Mouse (Mus musculus) thymus, adult 2 months (tissue): ENCODE data around the gene Zfp319. TPM values are rescaled to one million over a fixed set of nuclear protein-coding genes. Genes with fewer than 3 reads are reported as not detected.

Source experiments
- DNase-seq: peaks from one replicate; pipeline ENCODE4 v3.0.0; 2021
- H3K27ac ChIP-seq: fragments of 200-500 bp; 2 replicates; pipeline ENCODE4 v1.5.1; 2012; ENCODE audit warnings: low read length, control low read depth; ENCODE audit not compliant: control insufficient read depth, insufficient read depth
- H3K27me3 ChIP-seq: fragments of 200-500 bp; 2 replicates; pipeline ENCODE4 v1.6.1; 2012; ENCODE audit warnings: mild to moderate bottlenecking, low read length, moderate library complexity, mixed read lengths; ENCODE audit not compliant: control insufficient read depth, insufficient read depth
- H3K36me3 ChIP-seq: fragments of 200-500 bp; 2 replicates; pipeline ENCODE4 v1.6.1; 2012; ENCODE audit warnings: mild to moderate bottlenecking, low read length, moderate library complexity; ENCODE audit not compliant: control insufficient read depth, insufficient read depth
- H3K4me1 ChIP-seq: fragments of 200-500 bp; replicated peaks from 2 replicates; pipeline ENCODE4 v1.6.1; 2012; ENCODE audit warnings: low read length; ENCODE audit not compliant: control insufficient read depth, insufficient read depth
- H3K4me3 ChIP-seq: fragments of 200-500 bp; 2 replicates; pipeline ENCODE4 v1.5.1; 2012; ENCODE audit warnings: mild to moderate bottlenecking, low read length, control low read depth, moderate library complexity; ENCODE audit not compliant: control insufficient read depth, insufficient read depth
- CTCF ChIP-seq: fragments of 200-500 bp; IDR thresholded peaks from 2 replicates; pipeline ENCODE4 v1.5.1; 2012; ENCODE audit warnings: mild to moderate bottlenecking, control low read depth, low read length, moderate library complexity, borderline replicate concordance; ENCODE audit not compliant: control insufficient read depth, poor library complexity, insufficient read depth; ENCODE audit errors: extremely low read depth
- POLR2A ChIP-seq: fragments of 200-500 bp; IDR thresholded peaks from 2 replicates; pipeline ENCODE4 v1.6.1; 2012; ENCODE audit warnings: mild to moderate bottlenecking, low read length, control low read depth, moderate library complexity; ENCODE audit not compliant: control insufficient read depth, poor library complexity, insufficient read depth; ENCODE audit errors: extremely low read depth
- WGBS: fragments of 180-500 bp; shearing (Covaris S2); methylation state at CpG from one replicate; pipeline ENCODE4 v1.1.7; 2018; 5-methylcytosine and 5-hydroxymethylcytosine counted together
- polyA plus RNA-seq: library from polyadenylated mRNA; depleted of rRNA; stranded (reverse); fragments of >200 nt; gene quantifications from 2 replicates; pipeline ENCODE4 v1.2.3, GENCODE M21; 2012

Zfp319 gene
- polyA plus RNA-seq, 1 experiment, result 30.7 TPM

DNA sequence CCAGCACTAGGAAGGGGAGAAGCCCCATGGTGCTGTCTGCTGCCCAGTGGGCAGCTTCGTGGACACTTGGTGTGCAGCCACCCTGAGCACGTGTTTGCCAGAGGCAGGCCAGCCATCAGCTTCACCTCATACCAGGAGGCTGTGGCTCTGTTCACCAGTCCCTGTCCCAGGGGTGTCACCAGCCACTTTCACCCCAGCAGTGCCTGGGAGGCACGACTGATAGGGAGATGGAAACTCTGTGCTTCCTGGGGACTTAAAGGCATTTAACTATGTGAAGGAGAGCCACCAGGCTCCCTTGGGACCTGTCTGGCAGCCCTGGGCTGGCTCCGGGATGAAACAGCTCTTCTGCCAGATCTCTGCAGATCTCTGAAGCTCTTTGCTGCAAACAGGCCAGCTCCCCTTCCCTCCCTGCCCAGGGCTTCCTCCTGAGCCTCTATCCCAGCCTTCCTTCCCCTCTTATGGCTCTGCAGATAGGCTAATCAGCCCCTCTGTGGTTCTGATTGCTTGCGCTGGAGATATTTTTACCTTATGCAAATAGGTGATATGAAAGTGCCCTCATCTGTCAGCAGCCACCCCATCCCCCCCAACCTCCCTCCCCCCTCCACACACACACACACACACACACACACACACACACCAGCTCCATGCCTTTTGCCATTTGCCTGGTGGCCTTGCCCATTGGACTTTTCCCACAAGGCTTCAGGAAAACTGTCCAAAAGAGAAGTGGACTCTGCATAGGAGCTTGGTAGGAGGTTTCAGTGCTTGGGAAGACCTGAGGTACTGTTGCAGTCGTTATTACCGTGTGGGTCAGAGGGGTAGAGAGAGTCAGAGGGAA is 28.6 kb upstream of the Zfp319 start:
- no peak for DNase-seq
- no peak overlapping the region for H3K4me3 ChIP-seq
- 76% methylated on average over 7 of the region's 7 CpGs for WGBS
- no peak for TF ChIP-seq CTCF
- TF ChIP-seq POLR2A, result no peak
- H3K27ac ChIP-seq, result no peak overlapping the region
- H3K4me1 ChIP-seq, result no peaks in the 10 kb centered on the region
- H3K27me3 ChIP-seq, result no peaks in the 10 kb centered on the region
- no peaks in the 10 kb centered on the region for H3K36me3 ChIP-seq

GRCm38 (mm10) chr8:95358550-95359411 is 27.0 kb upstream of the Zfp319 start:
- no peaks in the 10 kb centered on the region for H3K27me3 ChIP-seq
- no peaks in the 10 kb centered on the region for H3K4me1 ChIP-seq
- no peak for TF ChIP-seq CTCF
- TF ChIP-seq POLR2A, result no peak
- H3K36me3 ChIP-seq, result no peaks in the 10 kb centered on the region
- WGBS, result 58% methylated on average over 8 of the region's 8 CpGs
- H3K4me3 ChIP-seq, result no peak overlapping the region
- no peak for DNase-seq
- no peak overlapping the region for H3K27ac ChIP-seq

GRCm38 (mm10) chr8:95354606-95355005 is 22.9 kb upstream of the Zfp319 start:
- Histone ChIP-seq H3K27me3 (peaks cover 6% of the 10 kb centered on the region), H3K36me3 (no peaks in the 10 kb centered on the region), H3K4me1 (peaks cover 17% of the 10 kb centered on the region; the same call in 1 of the 2 replicates), H3K4me3 (no peak overlapping the region), H3K27ac (no peak overlapping the region)
- 96% methylated on average over 2 of the region's 2 CpGs for WGBS
- no peak for DNase-seq
- TF ChIP-seq CTCF, result no peak
- no peak for TF ChIP-seq POLR2A

- DNase-seq, result no peak
- peaks cover 27% of the 10 kb centered on the region for H3K4me1 ChIP-seq
- H3K36me3 ChIP-seq, result no peaks in the 10 kb centered on the region
- H3K4me3 ChIP-seq, result peak overlapping the region; percentile 20
- 0 out of 2 replicates have a peak, but pooled peaks have one; percentile 16 for TF ChIP-seq CTCF
- TF ChIP-seq POLR2A, result no peak
- H3K27ac ChIP-seq, result no peak overlapping the region
- H3K27me3 ChIP-seq, result peaks cover 6% of the 10 kb centered on the region
- 15% methylated on average over 62 of the region's 62 CpGs for WGBS
Measured at GRCm38 (mm10) chr8:95352871-95353866, 21.4 kb upstream of the Zfp319 start.

GRCm38 (mm10) chr8:95352151-95352870 is 20.6 kb upstream of the Zfp319 start, which contains the start of gene Mmp15:
Mmp15 (plus strand) TSS chr8:95352268.
- H3K4me3 ChIP-seq, result peak within 1 kb of the TSS; percentile 20
- WGBS, result under 1% methylated on average over 80 of the region's 80 CpGs
- TF ChIP-seq CTCF, result no peak
- no peak for TF ChIP-seq POLR2A
- H3K36me3 ChIP-seq, result no peaks in the 10 kb centered on the region
- peak; percentile 30 for DNase-seq
- no peak within 1 kb of the TSS for H3K27ac ChIP-seq
- H3K27me3 ChIP-seq, result peaks cover 6% of the 10 kb centered on the region
- peaks cover 27% of the 10 kb centered on the region for H3K4me1 ChIP-seq
